Mouse (Mus musculus): ENCODE data around the gene Gm26566. TPM values are rescaled to one million over a fixed set of nuclear protein-coding genes. Genes with fewer than 3 reads are reported as not detected.
"Not testable (repeated sequence)": the region's sequence is repeated elsewhere in the genome, so short reads cannot be mapped to it uniquely, and the experiment has no call there.

Gene Gm26566
- polyA plus RNA-seq, 1 experiment: 0.18 TPM

GRCm38 (mm10) chr4:88757628-88758031 lies 36.0 kb downstream of the Gm26566 start:
- H3K27ac ChIP-seq (ENCODE audit: insufficient read depth, low read length): peak overlapping the region; percentile 97

DNA sequence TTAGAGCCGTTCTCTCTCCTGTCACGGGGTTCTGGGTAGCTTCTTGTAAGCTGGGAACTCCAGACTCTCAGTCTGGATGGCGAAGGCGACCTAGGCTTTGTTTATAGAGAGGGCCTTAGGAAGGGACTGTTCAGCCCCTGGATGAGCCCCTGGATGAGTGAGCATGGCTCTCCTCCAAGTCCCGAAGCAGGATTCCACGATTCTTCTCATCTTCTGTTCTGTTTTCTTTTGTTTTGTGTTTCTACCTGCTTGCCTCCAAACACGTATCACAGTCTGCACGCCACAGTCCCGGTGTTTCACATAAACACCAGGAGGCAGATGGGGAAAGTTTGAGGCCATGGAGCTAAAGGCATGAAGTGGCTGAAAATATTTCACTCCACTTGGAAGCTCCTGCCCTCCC lies 37.1 kb downstream of the Gm26566 start:
- not testable (repeated sequence) for H3K36me3 ChIP-seq (ENCODE audit: control insufficient read depth, insufficient read depth, low read length); DNase-seq (ENCODE audit: low read depth in 1 of 2, low spot score in 2 of 2); H3K4me1 ChIP-seq (ENCODE audit: control insufficient read depth, insufficient read depth, insufficient read length); H3K4me3 ChIP-seq (ENCODE audit: extremely low read depth, insufficient read depth, insufficient read length); H3K27me3 ChIP-seq (ENCODE audit: control insufficient read depth, insufficient read depth, low read length); H3K27ac ChIP-seq (ENCODE audit: insufficient read depth, low read length)
- WGBS: 90% methylated on average over 9 of the region's 9 CpGs

More at GRCm38 (mm10) chr4:88757628-88758031, 36.0 kb downstream of the Gm26566 start:
- H3K36me3 ChIP-seq (ENCODE audit: control insufficient read depth, insufficient read depth, low read length); H3K4me1 ChIP-seq (ENCODE audit: control insufficient read depth, insufficient read depth, insufficient read length); H3K27me3 ChIP-seq (ENCODE audit: control insufficient read depth, insufficient read depth, low read length): not testable (repeated sequence)
- DNase-seq (ENCODE audit: low read depth in 1 of 2, low spot score in 2 of 2): peak; percentile 80 to 81
- peak overlapping the region; percentile 83; the same call in 1 of the 2 replicates for H3K4me3 ChIP-seq (ENCODE audit: extremely low read depth, insufficient read depth, insufficient read length)
- WGBS: 1% methylated on average over 21 of the region's 21 CpGs
- TF ChIP-seq CTCF (IDR thresholded peaks at IDR 0.05; ENCODE audit: extremely low read depth, insufficient read depth, insufficient read length, insufficient replicate concordance): peak; percentile 60; the same call in 1 of the 2 replicates

- whole genome bisulfite sequencing: 19% methylated on average over 11 of the region's 14 CpGs
Measured at GRCm38 (mm10) chr4:88759610-88760268, 38.1 kb downstream of the Gm26566 start, which contains the start of gene Gm13283. Gene Gm13283 (plus strand): TSS chr4:88760119.

GRCm38 (mm10) chr4:88760431-88760830 lies 38.8 kb downstream of the Gm26566 start:
- Histone ChIP-seq H3K27ac (ENCODE audit: insufficient read depth, low read length) (peak overlapping the region; percentile 50; the same call in 1 of the 2 replicates), H3K4me3 (ENCODE audit: extremely low read depth, insufficient read depth, insufficient read length) (peak overlapping the region; percentile 61)
- H3K27me3 ChIP-seq (ENCODE audit: control insufficient read depth, insufficient read depth, low read length); H3K4me1 ChIP-seq (ENCODE audit: control insufficient read depth, insufficient read depth, insufficient read length); H3K36me3 ChIP-seq (ENCODE audit: control insufficient read depth, insufficient read depth, low read length): not testable (repeated sequence)
- under 1% methylated on average over 26 of the region's 28 CpGs for WGBS
- DNase-seq (ENCODE audit: low read depth in 1 of 2, low spot score in 2 of 2): peak; percentile 50 to 52

More at GRCm38 (mm10) chr4:88759610-88760268, 38.1 kb downstream of the Gm26566 start, which contains the start of gene Gm13283:
- Histone ChIP-seq H3K27ac (ENCODE audit: insufficient read depth, low read length) (peak within 1 kb of the TSS; percentile 50; the same call in 1 of the 2 replicates), H3K4me3 (ENCODE audit: extremely low read depth, insufficient read depth, insufficient read length) (peak within 1 kb of the TSS; percentile 61)
- DNase-seq (ENCODE audit: low read depth in 1 of 2, low spot score in 2 of 2): peak in 1 of 2 experiments; percentile 26
- H3K27me3 ChIP-seq (ENCODE audit: control insufficient read depth, insufficient read depth, low read length); H3K36me3 ChIP-seq (ENCODE audit: control insufficient read depth, insufficient read depth, low read length); H3K4me1 ChIP-seq (ENCODE audit: control insufficient read depth, insufficient read depth, insufficient read length): not testable (repeated sequence)

DNA sequence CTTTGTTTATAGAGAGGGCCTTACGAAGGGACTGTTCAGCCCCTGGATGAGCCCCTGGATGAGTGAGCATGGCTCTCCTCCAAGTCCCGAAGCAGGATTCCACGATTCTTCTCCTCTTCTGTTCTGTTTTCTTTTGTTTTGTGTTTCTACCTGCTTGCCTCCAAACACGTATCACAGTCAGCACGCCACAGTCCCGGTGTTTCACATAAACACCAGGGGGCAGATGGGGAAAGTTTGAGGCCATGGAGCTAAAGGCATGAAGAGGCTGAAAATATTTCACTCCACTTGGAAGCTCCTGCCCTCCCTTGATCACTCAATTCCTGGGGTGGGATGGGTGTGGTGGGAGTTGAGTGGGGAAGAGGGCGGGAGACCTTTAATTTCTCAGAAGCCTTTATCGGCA lies 40.2 kb downstream of the Gm26566 start:
- not testable (repeated sequence) for H3K4me1 ChIP-seq (ENCODE audit: control insufficient read depth, insufficient read depth, insufficient read length); H3K4me3 ChIP-seq (ENCODE audit: extremely low read depth, insufficient read depth, insufficient read length); H3K27ac ChIP-seq (ENCODE audit: insufficient read depth, low read length); H3K27me3 ChIP-seq (ENCODE audit: control insufficient read depth, insufficient read depth, low read length); H3K36me3 ChIP-seq (ENCODE audit: control insufficient read depth, insufficient read depth, low read length)
- WGBS: 73% methylated on average over 6 of the region's 8 CpGs
- DNase-seq (ENCODE audit: low read depth in 1 of 2, low spot score in 2 of 2): peak in 1 of 2 experiments; percentile 69

GRCm38 (mm10) chr4:88762341-88762740 lies 40.7 kb downstream of the Gm26566 start:
- not testable (repeated sequence) for H3K27ac ChIP-seq (ENCODE audit: insufficient read depth, low read length)

GRCm38 (mm10) chr4:88763384-88764018 lies 41.9 kb downstream of the Gm26566 start:
- H3K36me3 ChIP-seq (ENCODE audit: control insufficient read depth, insufficient read depth, low read length); H3K4me1 ChIP-seq (ENCODE audit: control insufficient read depth, insufficient read depth, insufficient read length); H3K27me3 ChIP-seq (ENCODE audit: control insufficient read depth, insufficient read depth, low read length); H3K27ac ChIP-seq (ENCODE audit: insufficient read depth, low read length): not testable (repeated sequence)
- 2% methylated on average over 32 of the region's 42 CpGs for WGBS
- DNase-seq (ENCODE audit: low read depth in 1 of 2, low spot score in 2 of 2): peak in 1 of 2 experiments; percentile 32
- H3K4me3 ChIP-seq (ENCODE audit: extremely low read depth, insufficient read depth, insufficient read length): peak overlapping the region; percentile 51

More at GRCm38 (mm10) chr4:88762341-88762740, 40.7 kb downstream of the Gm26566 start:
- not testable (repeated sequence) for DNase-seq (ENCODE audit: low read depth in 1 of 2, low spot score in 2 of 2); H3K4me1 ChIP-seq (ENCODE audit: control insufficient read depth, insufficient read depth, insufficient read length); H3K27me3 ChIP-seq (ENCODE audit: control insufficient read depth, insufficient read depth, low read length); H3K4me3 ChIP-seq (ENCODE audit: extremely low read depth, insufficient read depth, insufficient read length); H3K36me3 ChIP-seq (ENCODE audit: control insufficient read depth, insufficient read depth, low read length)
- 60% methylated on average over 9 of the region's 9 CpGs for WGBS

Other genes starting within 250 kb of the Gm26566 start
- gene Ifnb1, start 199.0 kb upstream of the Gm26566 start, polyA plus RNA-seq (2012; rRNA removed): not detected in 2 replicates
- gene Ifna15, start 163.6 kb upstream of the Gm26566 start, polyA plus RNA-seq (2012; rRNA removed): not detected in 2 replicates
- not detected in 2 replicates for gene Ifna14, start 150.0 kb upstream of the Gm26566 start, polyA plus RNA-seq (2012; rRNA removed)
- gene Ifna9, start 129.4 kb upstream of the Gm26566 start, polyA plus RNA-seq (2012; rRNA removed): not detected in 2 replicates
- not detected in 2 replicates for gene Ifna12, start 118.4 kb upstream of the Gm26566 start, polyA plus RNA-seq (2012; rRNA removed)
- gene C87499, start 87.4 kb upstream of the Gm26566 start, polyA plus RNA-seq (2012; rRNA removed): not detected in 2 replicates
- not detected in 2 replicates for gene Ifna13, start 77.3 kb upstream of the Gm26566 start, polyA plus RNA-seq (2012; rRNA removed)
- not detected in 2 replicates for gene Ifna16, start 44.9 kb upstream of the Gm26566 start, polyA plus RNA-seq (2012; rRNA removed)
- not detected in 2 replicates for gene Ifna2, start 37.9 kb upstream of the Gm26566 start, polyA plus RNA-seq (2012; rRNA removed)
- not detected in 2 replicates for gene Ifnab, start 30.4 kb upstream of the Gm26566 start, polyA plus RNA-seq (2012; rRNA removed)
- gene Klhl9, start 660 bp downstream of the Gm26566 start, polyA plus RNA-seq (2012; rRNA removed): 8.4 and 11.4 TPM in 2 replicates
- gene Gm13271, start 33.1 kb downstream of the Gm26566 start, polyA plus RNA-seq (2012; rRNA removed): not detected in 2 replicates
- 0.07 TPM in 1 of 2 replicates, not detected in the other for gene Gm13283, start 38.3 kb downstream of the Gm26566 start, polyA plus RNA-seq (2012; rRNA removed)
- not detected in 2 replicates for gene Gm13290, start 52.0 kb downstream of the Gm26566 start, polyA plus RNA-seq (2012; rRNA removed)
- gene Gm13289, start 55.1 kb downstream of the Gm26566 start, polyA plus RNA-seq (2012; rRNA removed): not detected in 2 replicates
- not detected in 2 replicates for gene Gm13272, start 58.0 kb downstream of the Gm26566 start, polyA plus RNA-seq (2012; rRNA removed)
- not detected in 2 replicates for gene Ifnz, start 60.3 kb downstream of the Gm26566 start, polyA plus RNA-seq (2012; rRNA removed)
- gene Gm13276, start 63.9 kb downstream of the Gm26566 start, polyA plus RNA-seq (2012; rRNA removed): not detected in 2 replicates
- gene Gm13277, start 66.8 kb downstream of the Gm26566 start, polyA plus RNA-seq (2012; rRNA removed): not detected in 2 replicates
- not detected in 2 replicates for gene Gm13278, start 69.7 kb downstream of the Gm26566 start, polyA plus RNA-seq (2012; rRNA removed)
- not detected in 2 replicates for gene Gm13275, start 72.7 kb downstream of the Gm26566 start, polyA plus RNA-seq (2012; rRNA removed)
- gene Gm13279, start 75.6 kb downstream of the Gm26566 start, polyA plus RNA-seq (2012; rRNA removed): not detected in 2 replicates
- gene Gm13285, start 77.9 kb downstream of the Gm26566 start, polyA plus RNA-seq (2012; rRNA removed): not detected in 2 replicates
- not detected in 2 replicates for gene Gm13287, start 81.4 kb downstream of the Gm26566 start, polyA plus RNA-seq (2012; rRNA removed)
- gene Gm13288, start 83.7 kb downstream of the Gm26566 start, polyA plus RNA-seq (2012; rRNA removed): not detected in 2 replicates
- gene Ifna7, start 94.4 kb downstream of the Gm26566 start, polyA plus RNA-seq (2012; rRNA removed): not detected in 2 replicates
- gene Ifna11, start 98.2 kb downstream of the Gm26566 start, polyA plus RNA-seq (2012; rRNA removed): not detected in 2 replicates
- not detected in 2 replicates for gene Ifna6, start 105.6 kb downstream of the Gm26566 start, polyA plus RNA-seq (2012; rRNA removed)
- not detected in 2 replicates for gene Ifna5, start 113.7 kb downstream of the Gm26566 start, polyA plus RNA-seq (2012; rRNA removed)
- not detected in 2 replicates for gene Ifna4, start 120.1 kb downstream of the Gm26566 start, polyA plus RNA-seq (2012; rRNA removed)
- not detected in 2 replicates for gene Ifna1, start 128.3 kb downstream of the Gm26566 start, polyA plus RNA-seq (2012; rRNA removed)
- not detected in 2 replicates for gene Ifne, start 158.4 kb downstream of the Gm26566 start, polyA plus RNA-seq (2012; rRNA removed)

All from spleen, adult 2 months (tissue).